Mouse (Mus musculus) liver (tissue): Measurements from ENCODE around the gene Bin2.
A peak's percentile ranks its signal among the peaks of the same experiment; 100 is the strongest.
"Not testable (repeated sequence)": the region's sequence is repeated elsewhere in the genome, so short reads cannot be mapped to it uniquely, and the experiment has no call there.

Experiments
- DNase-seq: peaks from one replicate; pipeline ENCODE4 v3.0.0-alpha.2; 2020; ENCODE audit warnings: mixed read lengths

Gene Bin2

GRCm38 (mm10) chr15:100642451-100642850 is 26.9 kb downstream of the Bin2 start:
- no peak for DNase-seq

DNA sequence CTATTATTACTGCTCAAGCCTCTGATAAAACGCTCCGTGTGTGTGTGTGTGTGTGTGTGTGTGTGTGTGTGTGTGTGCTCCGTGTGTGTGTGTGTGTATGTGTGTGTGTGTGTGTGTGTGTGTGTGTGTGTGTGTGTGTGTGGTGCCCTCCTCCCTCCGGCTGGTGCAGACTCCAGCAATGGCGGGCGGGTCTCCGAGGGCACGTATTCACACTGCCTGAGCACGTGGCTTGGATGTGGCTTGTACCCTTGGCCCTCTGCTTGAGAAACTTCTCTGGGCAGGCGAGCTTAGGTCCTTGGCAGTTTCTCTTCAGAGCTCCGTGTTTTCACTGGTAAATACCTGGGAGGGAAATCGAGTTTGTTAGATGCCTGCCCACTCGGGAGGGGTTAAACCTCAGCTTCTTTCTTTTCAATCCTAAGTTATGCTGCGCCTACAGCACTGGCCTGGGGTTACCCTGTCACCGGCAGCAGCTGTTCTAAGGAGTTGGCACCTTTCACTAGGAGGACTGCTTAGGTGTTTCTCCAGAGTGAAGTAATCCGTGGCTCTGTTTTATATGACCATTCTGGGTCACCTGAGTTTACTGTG is 28.0 kb downstream of the Bin2 start:
- DNase-seq, result no peak

DNA sequence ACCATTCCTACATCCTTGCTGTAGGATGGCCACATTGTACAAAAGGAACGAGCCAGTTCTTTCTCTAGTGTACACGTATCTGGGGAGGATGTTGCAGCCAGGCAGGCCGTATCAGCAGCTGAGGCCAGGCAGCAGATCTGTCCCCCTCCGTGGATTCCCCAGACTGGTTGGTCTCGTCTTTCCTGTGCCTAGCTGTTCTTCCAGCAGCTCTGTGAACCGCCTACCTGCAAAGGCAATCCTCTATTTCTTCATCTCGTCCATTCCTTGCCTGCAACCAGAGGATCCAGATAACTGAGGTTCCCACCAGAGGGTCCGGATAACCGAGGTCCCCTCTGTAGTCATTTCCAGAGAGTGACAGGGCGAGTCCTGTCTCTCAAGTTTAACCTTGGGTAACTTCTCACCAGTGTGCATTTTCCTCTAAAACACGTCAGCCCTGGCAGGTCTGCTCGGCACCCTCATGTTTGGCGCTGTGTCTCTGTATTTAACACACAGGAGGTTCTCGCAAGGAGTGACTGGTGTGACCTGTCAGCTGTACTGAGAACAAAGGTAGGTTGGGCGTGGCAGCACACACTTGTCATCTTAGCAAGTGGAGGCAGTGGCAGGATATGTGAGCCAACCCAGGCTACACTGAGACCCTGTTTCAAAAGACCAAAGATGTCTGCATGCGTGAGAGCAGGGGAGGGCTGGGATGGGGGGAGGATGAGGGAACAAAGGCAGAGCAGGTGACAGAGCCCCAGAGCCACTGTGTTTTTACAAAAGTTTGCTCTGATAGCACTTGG is 29.2 kb downstream of the Bin2 start:
- DNase-seq, result no peak

DNA sequence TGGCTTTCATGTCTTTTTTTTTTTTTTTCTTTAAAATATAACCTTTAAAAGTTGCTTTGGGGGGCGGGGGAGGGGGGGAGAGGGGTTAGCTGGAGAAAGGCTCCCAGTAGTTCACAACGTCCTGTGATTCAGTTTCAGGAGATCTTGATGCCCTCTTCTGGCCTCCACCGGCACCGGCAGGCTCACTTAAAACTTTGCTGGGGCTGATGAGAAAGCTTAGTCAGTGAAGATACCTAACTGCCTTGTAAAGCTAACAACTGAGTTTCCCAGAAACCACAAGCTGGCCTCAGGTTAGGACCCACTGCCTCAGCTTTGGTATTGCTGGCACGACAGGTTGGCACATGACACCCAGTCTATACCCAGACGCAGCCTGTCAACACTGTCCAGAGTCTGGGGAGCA is 31.7 kb downstream of the Bin2 start:
- peak; percentile 24 for DNase-seq

GRCm38 (mm10) chr15:100636700-100637501 is 32.5 kb downstream of the Bin2 start, which contains the start of gene Smagp:
Gene Smagp (minus strand): TSS chr15:100636940.
- DNase-seq, result peak; percentile 35

DNA sequence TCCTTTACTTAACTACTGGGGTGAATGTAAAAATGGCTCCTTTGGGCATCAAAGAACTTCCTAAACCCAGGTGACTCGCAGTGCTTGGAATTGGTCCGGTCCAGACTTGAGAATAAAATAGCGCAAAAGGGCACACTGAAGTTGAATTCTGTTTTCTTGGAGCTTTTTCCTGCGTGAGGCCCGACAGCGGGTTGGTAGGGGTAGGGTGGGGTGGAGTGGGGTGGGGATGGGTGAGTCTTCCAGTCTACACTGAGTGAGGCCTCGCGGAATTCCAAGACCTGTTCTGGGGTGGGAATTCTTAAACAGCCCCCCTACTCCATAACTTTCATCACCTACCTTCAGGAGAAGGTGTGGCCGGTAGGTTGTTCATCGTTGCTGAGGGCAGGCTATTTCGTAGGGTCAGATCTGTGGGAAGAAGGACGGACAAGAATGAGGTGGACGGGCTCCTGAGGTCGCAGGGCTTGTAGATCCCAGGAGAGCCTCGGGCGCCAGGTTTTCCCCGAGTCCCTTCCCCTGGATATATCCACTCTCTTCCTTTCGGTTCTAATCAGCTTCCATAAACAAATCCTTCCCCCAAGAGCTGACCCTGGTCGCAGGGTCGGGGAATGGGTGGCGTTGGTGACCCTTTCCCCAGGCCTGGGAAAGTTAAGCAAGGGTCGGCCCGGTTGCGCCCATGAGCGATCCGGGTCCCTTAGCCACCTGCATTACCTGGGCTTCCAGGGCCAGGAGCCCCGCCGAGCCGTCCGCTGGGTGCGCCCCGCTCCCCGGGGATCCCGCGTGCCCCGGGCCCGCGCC is 33.3 kb downstream of the Bin2 start:
- DNase-seq, result no peak

GRCm38 (mm10) chr15:100635239-100635638 is 34.1 kb downstream of the Bin2 start:
- no peak for DNase-seq

DNA sequence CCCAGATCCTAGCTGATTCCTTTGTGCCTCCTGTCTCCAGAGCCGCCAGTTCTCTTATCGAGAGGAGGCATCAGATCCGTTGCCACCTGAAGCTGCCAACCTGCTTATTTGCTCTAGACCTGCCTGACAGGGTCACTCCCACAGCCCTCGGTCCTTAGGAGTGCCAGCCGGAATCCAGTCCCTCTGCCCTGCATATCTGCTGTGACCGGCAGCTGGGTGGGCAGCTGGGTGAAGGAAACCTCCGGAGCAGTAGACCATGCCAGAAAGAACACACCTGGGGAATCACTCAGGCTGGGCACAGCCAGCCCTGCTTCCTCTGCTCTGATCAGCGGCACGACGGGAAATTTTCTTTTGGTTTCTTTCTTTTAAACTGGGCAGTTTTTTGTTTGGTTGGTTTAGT is 36.0 kb downstream of the Bin2 start:
- DNase-seq, result no peak

- no peak for DNase-seq
Observed at GRCm38 (mm10) chr15:100632323-100632722, 37.0 kb downstream of the Bin2 start.

GRCm38 (mm10) chr15:100631454-100632170 is 37.7 kb downstream of the Bin2 start:
- DNase-seq, result no peak

- no peak for DNase-seq
Observed at GRCm38 (mm10) chr15:100630126-100630525, 39.2 kb downstream of the Bin2 start.

- no peak for DNase-seq
Observed at GRCm38 (mm10) chr15:100628797-100629196, 40.6 kb downstream of the Bin2 start.

- DNase-seq, result no peak
Observed at GRCm38 (mm10) chr15:100627774-100628370, 41.5 kb downstream of the Bin2 start.

DNA sequence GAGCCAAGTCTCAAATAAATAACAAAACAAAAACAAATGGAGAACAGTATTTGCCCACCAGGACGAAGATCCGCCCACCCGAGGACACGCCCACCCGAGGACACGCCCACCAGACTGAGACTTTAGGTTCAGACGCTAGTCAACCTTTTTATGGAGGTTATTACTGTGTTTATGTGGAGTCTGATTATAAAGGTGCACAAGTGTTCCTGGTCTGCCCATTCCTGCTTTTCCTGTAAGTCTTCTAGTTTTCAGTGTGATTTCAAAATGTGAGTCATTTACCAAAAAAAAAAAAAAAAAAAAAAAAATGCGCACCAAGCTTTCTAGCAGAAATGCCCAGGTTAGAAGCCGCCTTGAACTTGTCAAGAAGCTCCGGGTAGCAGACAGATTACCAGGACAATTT is 42.1 kb downstream of the Bin2 start:
- DNase-seq, result peak; percentile 63

DNA sequence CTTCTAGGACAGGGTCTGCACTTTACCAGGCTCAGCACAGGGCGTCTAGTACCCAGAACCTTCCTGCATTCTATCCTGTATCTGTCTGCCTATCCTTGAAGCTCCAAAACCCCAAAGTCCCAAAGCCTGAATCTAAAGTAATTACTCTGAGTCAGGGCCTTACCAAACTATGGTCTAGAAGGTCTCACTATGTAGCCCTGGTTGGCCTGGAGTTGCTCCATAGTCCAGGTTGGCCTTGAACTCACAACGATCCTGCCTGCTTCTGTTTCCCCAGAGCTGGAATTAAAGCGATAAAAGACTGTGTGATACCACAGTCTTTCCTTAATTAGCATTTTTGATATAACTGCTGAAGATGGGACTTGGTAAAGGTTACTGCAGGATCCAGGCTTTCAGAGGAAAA is 44.9 kb downstream of the Bin2 start:
- DNase-seq, result no peak

GRCm38 (mm10) chr15:100623754-100624153 is 45.6 kb downstream of the Bin2 start:
- no peak for DNase-seq

GRCm38 (mm10) chr15:100622164-100622563 is 47.2 kb downstream of the Bin2 start:
- DNase-seq, result no peak

DNA sequence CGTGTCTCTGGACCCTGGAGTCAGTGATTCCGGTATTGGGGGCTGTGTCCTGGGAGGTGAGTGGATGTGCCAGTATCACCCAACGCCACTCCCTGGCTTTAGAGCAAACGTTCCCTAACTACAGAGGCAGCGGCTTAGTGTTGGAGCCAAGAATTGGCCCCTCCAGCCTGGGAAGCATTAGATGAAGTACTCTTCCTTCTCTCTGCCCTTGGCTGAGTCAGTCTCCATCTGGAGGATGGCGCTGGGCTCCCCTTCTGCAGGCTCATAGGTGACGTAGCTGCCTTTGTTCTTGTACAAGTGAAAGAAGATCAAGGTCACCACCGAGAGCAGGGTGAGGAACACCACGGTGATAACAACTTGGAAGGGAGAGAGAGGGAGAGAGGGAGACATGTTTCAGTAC is 47.7 kb downstream of the Bin2 start:
- not testable (repeated sequence) for DNase-seq

DNA sequence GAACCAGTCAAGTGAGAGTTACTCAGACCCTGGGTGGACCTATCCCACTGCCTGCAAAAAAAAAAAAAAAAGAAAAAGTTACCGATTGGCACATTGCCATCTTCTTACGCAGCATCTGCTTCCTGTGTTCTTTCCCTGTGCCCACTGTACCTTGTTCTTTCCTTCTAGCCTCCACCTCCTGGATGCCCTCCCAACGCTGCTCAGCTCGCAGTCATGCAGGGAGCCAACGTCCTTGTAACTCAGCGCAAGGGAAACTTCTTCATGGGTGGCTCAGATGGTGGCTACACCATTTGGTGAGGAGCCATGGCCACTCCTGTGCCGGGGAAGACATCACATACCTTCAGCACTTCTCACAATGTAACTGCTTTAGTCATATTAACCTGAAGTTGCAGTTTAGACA is 50.2 kb downstream of the Bin2 start:
- DNase-seq, result no peak

DNA sequence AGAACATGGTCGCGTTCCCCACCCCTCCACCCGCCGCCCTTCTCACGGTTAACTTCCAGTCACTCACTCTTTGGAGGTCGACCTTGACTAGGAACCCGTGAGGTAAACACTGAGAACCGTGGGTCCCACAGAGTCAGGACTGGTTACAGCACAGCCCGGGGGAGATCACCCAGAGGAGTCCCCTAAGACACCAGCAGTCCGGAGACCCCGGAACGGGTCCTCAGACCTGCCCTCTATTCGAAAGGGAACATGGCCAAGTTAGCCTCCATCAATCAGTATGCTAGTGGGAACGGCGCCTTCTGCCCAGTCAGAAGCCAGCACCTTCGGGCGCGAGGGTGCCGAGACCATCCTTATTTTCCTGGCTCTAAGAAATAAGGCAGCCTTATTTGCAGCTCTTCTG is 53.1 kb downstream of the Bin2 start:
- DNase-seq, result no peak

DNA sequence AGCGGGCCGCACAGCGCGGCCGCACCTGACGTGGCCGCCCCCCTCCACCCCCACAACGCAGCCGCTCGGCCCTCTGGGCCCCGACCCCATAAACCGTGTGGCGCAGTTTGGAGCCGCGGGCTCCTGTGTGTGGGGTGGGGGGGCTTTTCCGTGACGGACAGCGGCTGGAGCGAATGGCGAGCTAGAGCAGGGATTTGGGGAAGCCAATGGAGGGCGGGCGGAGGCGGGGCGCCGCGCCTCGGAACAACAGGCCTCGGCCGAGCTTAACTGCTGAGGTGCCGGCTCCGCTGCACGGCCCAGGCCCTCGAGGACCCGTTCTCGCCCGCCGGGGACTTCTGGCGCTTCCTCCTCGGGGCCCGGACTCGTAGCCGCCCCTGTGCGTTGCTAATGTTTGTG is 53.5 kb downstream of the Bin2 start:
- peak; percentile 94 for DNase-seq
